ENCODE assay signal across 10 mouse cellular contexts in genomic region chr13:98027641-98028204, GRCm38 (mm10).
A peak's percentile ranks its signal among the peaks of the same experiment; 100 is the strongest.
DNase-seq lines count a peak whose midpoint lies in the region; ATAC-seq lines count a peak whose summit lies in the region.
"Had no signal": no experiment of that assay in that cellular context is flagged by ENCODE, and none has a peak within 500 bp of the region (broad histone marks: within the 10 kb centered on the region; RNA-seq: fewer than 3 reads in every experiment).

No protein-coding gene starts in this region.

- H3K4me1 ChIP-seq in heart, embryonic 10.5 days = peaks cover 18% of the 10 kb centered on the region; the same call in 1 of the 2 replicates
- peaks cover 21% of the 10 kb centered on the region for H3K4me1 ChIP-seq in embryonic facial prominence, embryonic 15.5 days
- no peaks in the 10 kb centered on the region for H3K4me1 ChIP-seq in intestine, embryonic 15.5 days (replicated peaks)

- WGBS in heart, embryonic 10.5 days = 66% methylated on average over 12 of the region's 12 CpGs
- WGBS in embryonic facial prominence, embryonic 15.5 days = 44% methylated on average over 12 of the region's 12 CpGs
- 39% methylated on average over 12 of the region's 12 CpGs for WGBS in intestine, embryonic 15.5 days

- 0 out of 2 replicates have a peak, but pooled peaks have one; percentile 45 for ATAC-seq in embryonic facial prominence, embryonic 15.5 days (ENCODE audit: insufficient number of reproducible peaks, low FRiP score, low TSS enrichment, low read depth)
- 0 out of 2 replicates have a peak, but pooled peaks have one; percentile 42 for ATAC-seq in intestine, embryonic 15.5 days

- no peaks in the 10 kb centered on the region for H3K9me3 ChIP-seq in heart, embryonic 10.5 days
- no peaks in the 10 kb centered on the region for H3K9me3 ChIP-seq in embryonic facial prominence, embryonic 15.5 days (replicated peaks)
- H3K9me3 ChIP-seq in intestine, embryonic 15.5 days = no peaks in the 10 kb centered on the region

- no peak overlapping the region for H3K4me2 ChIP-seq in embryonic facial prominence, embryonic 15.5 days (replicated peaks)
- no peak overlapping the region for H3K4me2 ChIP-seq in intestine, embryonic 15.5 days (replicated peaks)

- H3K4me3 ChIP-seq in heart, embryonic 10.5 days = no peak overlapping the region
- no peak overlapping the region for H3K4me3 ChIP-seq in embryonic facial prominence, embryonic 15.5 days (replicated peaks)
- no peak overlapping the region for H3K4me3 ChIP-seq in intestine, embryonic 15.5 days (replicated peaks)
- H3K4me3 ChIP-seq: erythroblast, embryonic 14.5 days had no signal

- no peak overlapping the region for H3K27ac ChIP-seq in heart, embryonic 10.5 days
- H3K27ac ChIP-seq in embryonic facial prominence, embryonic 15.5 days (replicated peaks) = peak overlapping the region; percentile 55; the same call in 1 of the 2 replicates
- H3K27ac ChIP-seq in intestine, embryonic 15.5 days = peak overlapping the region; percentile 5; the same call in 1 of the 2 replicates

- no peaks in the 10 kb centered on the region for H3K36me3 ChIP-seq in heart, embryonic 10.5 days
- no peaks in the 10 kb centered on the region for H3K36me3 ChIP-seq in embryonic facial prominence, embryonic 15.5 days
- no peaks in the 10 kb centered on the region for H3K36me3 ChIP-seq in intestine, embryonic 15.5 days

- H3K9ac ChIP-seq in embryonic facial prominence, embryonic 15.5 days = no peak overlapping the region
- H3K9ac ChIP-seq in intestine, embryonic 15.5 days = no peak overlapping the region

- no peaks in the 10 kb centered on the region for H3K27me3 ChIP-seq in heart, embryonic 10.5 days (ENCODE audit: insufficient read depth, poor library complexity, severe bottlenecking)
- no peaks in the 10 kb centered on the region for H3K27me3 ChIP-seq in embryonic facial prominence, embryonic 15.5 days
- H3K27me3 ChIP-seq in intestine, embryonic 15.5 days (replicated peaks) = no peaks in the 10 kb centered on the region
- H3K27me3 ChIP-seq: CH12.LX had no signal

- peak; percentile 99 for DNase-seq in heart, adult 11 months
- DNase-seq in heart, embryonic 10.5 days (ENCODE audit: low spot score) = no peak
- peak; percentile 76 for DNase-seq in lung, postnatal 14 days
- DNase-seq in thymus, postnatal 14 days = no peak
- DNase-seq in cerebellum, adult 8-10 months = no peak
- no peak for DNase-seq in left cerebral cortex, adult 9 months (ENCODE audit: low spot score in 2 of 2)

Comparison
In these comparisons a context has a peak if more than half of its experiments do, and no peak if none do; other contexts are left out.
1. DNase-seq: peak in heart, adult 11 months (single experiment) and lung, postnatal 14 days (single experiment); none in heart, embryonic 10.5 days (single experiment), thymus, postnatal 14 days (single experiment), cerebellum, adult 8-10 months (single experiment) and left cerebral cortex, adult 9 months (0 of 2).